8 mouse cellular contexts compared by ENCODE assay signal in the genomic region with DNA sequence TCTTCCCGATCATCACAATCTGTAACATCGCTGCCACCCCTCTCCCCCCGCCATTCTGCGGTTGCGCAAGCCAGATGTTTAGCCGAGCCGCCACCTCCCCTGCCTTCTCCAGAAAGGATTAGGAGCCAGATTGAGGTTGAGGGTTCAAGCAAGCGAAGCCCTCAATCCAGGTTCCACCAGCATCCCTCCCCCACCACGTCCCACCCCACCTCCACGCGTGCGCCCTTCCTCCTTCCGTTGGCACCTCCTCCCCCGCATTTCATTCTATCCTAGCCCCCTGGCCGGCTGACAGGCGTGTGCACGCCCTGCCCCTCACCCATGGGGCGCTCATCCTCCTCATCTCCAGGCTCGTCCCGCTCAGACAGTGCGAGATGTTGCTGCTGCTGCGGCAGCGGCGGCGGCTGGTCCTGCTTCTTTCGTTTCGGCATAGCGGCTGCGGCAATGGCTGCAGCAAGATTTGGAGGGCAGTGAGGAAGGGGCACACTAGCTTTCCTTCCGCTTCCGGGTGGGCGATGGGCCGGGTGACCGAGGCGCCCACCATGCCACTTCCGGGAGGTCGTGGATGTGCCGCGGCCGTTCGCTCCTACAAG. TPM values are rescaled to one million over a fixed set of nuclear protein-coding genes. Genes with fewer than 3 reads are reported as not detected.
DNase-seq lines count a peak whose midpoint lies in the region.

No protein-coding gene starts in this region.

- peaks cover 58% of the 10 kb centered on the region for H3K36me3 ChIP-seq in midbrain, embryonic 10.5 days

- H3K27me3 ChIP-seq in midbrain, embryonic 10.5 days (ENCODE audit: low read depth, poor library complexity, severe bottlenecking): no peaks in the 10 kb centered on the region

- under 1% methylated on average over 41 of the region's 41 CpGs for WGBS in midbrain, embryonic 10.5 days

- no peaks in the 10 kb centered on the region for H3K9me3 ChIP-seq in midbrain, embryonic 10.5 days (replicated peaks)

- H3K4me1 ChIP-seq in midbrain, embryonic 10.5 days: peaks cover 24% of the 10 kb centered on the region

- peak overlapping the region; percentile 93 for H3K27ac ChIP-seq in midbrain, embryonic 10.5 days (replicated peaks)

- peak; percentile 66 to 86 for DNase-seq in cerebellum, postnatal 4 days (ENCODE audit: low spot score in 2 of 2)
- no peak for DNase-seq in cerebellum, adult 9-11 months
- peak; percentile 21 for DNase-seq in urinary bladder, postnatal 25 days (ENCODE audit: low spot score)
- no peak for DNase-seq in urinary bladder, adult 18-20 months (ENCODE audit: low spot score in 2 of 2)
- DNase-seq in gastrocnemius, postnatal 25 days: peak; percentile 19
- DNase-seq in left cerebral cortex, postnatal 36 days (ENCODE audit: low spot score in 2 of 2): peak; percentile 93 to 96
- peak; percentile 92 for DNase-seq in midbrain, embryonic 10.5 days (ENCODE audit: low spot score)
- DNase-seq in thymus, postnatal 14 days: peak; percentile 72

- H3K4me3 ChIP-seq in midbrain, embryonic 10.5 days: peak overlapping the region; percentile 95

- intact Hi-C loops in left cerebral cortex, postnatal 36 days (cut with DNase I): no loop called here

RNA-seq across cellular contexts. Expression of a gene that starts 0.7 kb away (rescaled TPM):
- total RNA-seq in gastrocnemius, postnatal 25 days (2021): 10 to 100 TPM; 14.7 to 16.1 TPM
- total RNA-seq in left cerebral cortex, postnatal 36 days (2021): 100 to 1,000 TPM; 173 to 198 TPM
- 56.3 and 59.7 TPM in 2 replicates for polyA plus RNA-seq in midbrain, embryonic 10.5 days (2016; fragmentation: Nextera tagmentation; extraction: Ambion mirVana)

RNA-seq across cellular contexts. Expression of a gene that starts 1.1 kb away (rescaled TPM):
- 1 to 10 TPM; 2.6 to 3.9 TPM for total RNA-seq in gastrocnemius, postnatal 25 days (2021)
- 10 to 100 TPM; 36.9 to 40.0 TPM for total RNA-seq in left cerebral cortex, postnatal 36 days (2021)
- polyA plus RNA-seq in midbrain, embryonic 10.5 days (2016; fragmentation: Nextera tagmentation; extraction: Ambion mirVana): 45.3 and 50.1 TPM in 2 replicates

RNA-seq across cellular contexts. Expression of a gene that starts 9.3 kb away (rescaled TPM):
- total RNA-seq in gastrocnemius, postnatal 25 days (2021): 10 to 100 TPM; 64.6 to 68.1 TPM
- 10 to 100 TPM; 71.0 to 77.8 TPM for total RNA-seq in left cerebral cortex, postnatal 36 days (2021)
- polyA plus RNA-seq in midbrain, embryonic 10.5 days (2016; fragmentation: Nextera tagmentation; extraction: Ambion mirVana): 117 and 121 TPM in 2 replicates

RNA-seq across cellular contexts. Expression of a gene that starts 41.5 kb away (rescaled TPM):
- total RNA-seq in gastrocnemius, postnatal 25 days (2021): 1 to 10 TPM; 1.6 to 1.7 TPM
- 1 to 10 TPM; 1.1 to 2.2 TPM for total RNA-seq in left cerebral cortex, postnatal 36 days (2021)
- 4.4 and 5.9 TPM in 2 replicates for polyA plus RNA-seq in midbrain, embryonic 10.5 days (2016; fragmentation: Nextera tagmentation; extraction: Ambion mirVana)

RNA-seq across cellular contexts. Expression of a gene that starts 53.7 kb away (rescaled TPM):
- 1 to 10 TPM; 6.2 to 8.7 TPM for total RNA-seq in gastrocnemius, postnatal 25 days (2021)
- total RNA-seq in left cerebral cortex, postnatal 36 days (2021): 10 to 100 TPM; 12.6 to 15.1 TPM
- polyA plus RNA-seq in midbrain, embryonic 10.5 days (2016; fragmentation: Nextera tagmentation; extraction: Ambion mirVana): 3.5 and 4.9 TPM in 2 replicates

Comparison
In these comparisons a context has a peak if more than half of its experiments do, and no peak if none do; other contexts are left out.
1. DNase-seq: peak in cerebellum, postnatal 4 days (2 of 2), urinary bladder, postnatal 25 days (single experiment), gastrocnemius, postnatal 25 days (single experiment), left cerebral cortex, postnatal 36 days (2 of 2), midbrain, embryonic 10.5 days (single experiment) and thymus, postnatal 14 days (single experiment); none in cerebellum, adult 9-11 months (single experiment) and urinary bladder, adult 18-20 months (0 of 2).
2. RNA of a gene that starts 0.7 kb away (total RNA-seq): 173 to 198 TPM in left cerebral cortex, postnatal 36 days; 14.7 to 16.1 TPM in gastrocnemius, postnatal 25 days; every median in the first group is over 10 times any median in the second.
3. RNA of a gene that starts 1.1 kb away (total RNA-seq): 36.9 to 40.0 TPM in left cerebral cortex, postnatal 36 days; 2.6 to 3.9 TPM in gastrocnemius, postnatal 25 days; every median in the first group is over 4 times any median in the second.